Mouse (Mus musculus) embryonic facial prominence, embryonic 15.5 days (tissue): ENCODE data around the gene Cyp1a2. TPM values are rescaled to one million over a fixed set of nuclear protein-coding genes. Genes with fewer than 3 reads are reported as not detected.

ENCODE experiments used
- ATAC-seq: fragments of 200-750 bp; cut with Nextera tagmentation; 2 replicates; pipeline ENCODE4 v1.8.0; 2017; ENCODE audit warnings: low read depth, moderate TSS enrichment; ENCODE audit not compliant: insufficient number of reproducible peaks, low FRiP score, low TSS enrichment
- H3K27ac ChIP-seq: fragments of 300-500 bp; sonication (generic); replicated peaks from 2 replicates; pipeline ENCODE4 v1.5.1; 2015; ENCODE audit warnings: mild to moderate bottlenecking, inconsistent platforms
- H3K27me3 ChIP-seq: fragments of 300-500 bp; sonication (generic); 2 replicates; pipeline ENCODE4 v1.6.1; 2015; ENCODE audit warnings: inconsistent platforms
- H3K36me3 ChIP-seq: fragments of 300-500 bp; sonication (generic); 2 replicates; pipeline ENCODE4 v1.6.1; 2015; ENCODE audit warnings: mild to moderate bottlenecking, inconsistent platforms
- H3K4me1 ChIP-seq: fragments of 300-500 bp; sonication (generic); 2 replicates; pipeline ENCODE4 v1.6.1; 2015; ENCODE audit warnings: inconsistent platforms
- H3K4me2 ChIP-seq: fragments of 300-500 bp; sonication (generic); replicated peaks from 2 replicates; pipeline ENCODE4 v1.6.1; 2015; ENCODE audit warnings: mild to moderate bottlenecking, inconsistent platforms
- H3K4me3 ChIP-seq: fragments of 300-500 bp; sonication (generic); replicated peaks from 2 replicates; pipeline ENCODE4 v1.5.1; 2015; ENCODE audit warnings: mild to moderate bottlenecking, inconsistent platforms
- H3K9ac ChIP-seq: fragments of 300-500 bp; sonication (generic); 2 replicates; pipeline ENCODE4 v1.6.1; 2015; ENCODE audit warnings: inconsistent platforms
- H3K9me3 ChIP-seq: fragments of 300-500 bp; sonication (generic); replicated peaks from 2 replicates; pipeline ENCODE4 v1.6.1; 2016; ENCODE audit warnings: inconsistent platforms
- WGBS: fragments of 180-500 bp; shearing (Covaris S2); methylation state at CpG from one replicate; pipeline ENCODE4 v1.1.7; 2015; 5-methylcytosine and 5-hydroxymethylcytosine counted together
- polyA plus RNA-seq: library from polyadenylated mRNA; unstranded; fragments of >200 nt; fragmentation: Nextera tagmentation; extraction: Ambion mirVana; gene quantifications from 2 replicates; pipeline ENCODE4 v1.2.1, GENCODE M21; 2015

The Cyp1a2 gene
- polyA plus RNA-seq, 1 experiment from 2014 or later = not detected

GRCm38 (mm10) chr9:57706496-57706895 lies 23.0 kb upstream of the Cyp1a2 start:
- no peaks in the 10 kb centered on the region for H3K27me3 ChIP-seq
- H3K27ac ChIP-seq = no peak overlapping the region
- H3K9me3 ChIP-seq = no peaks in the 10 kb centered on the region
- ATAC-seq = no peak
- peaks cover 3% of the 10 kb centered on the region for H3K4me1 ChIP-seq
- no peak overlapping the region for H3K4me3 ChIP-seq
- H3K36me3 ChIP-seq = no peaks in the 10 kb centered on the region
- 73% methylated on average over 3 of the region's 3 CpGs for WGBS
- no peak overlapping the region for H3K4me2 ChIP-seq
- no peak overlapping the region for H3K9ac ChIP-seq

DNA sequence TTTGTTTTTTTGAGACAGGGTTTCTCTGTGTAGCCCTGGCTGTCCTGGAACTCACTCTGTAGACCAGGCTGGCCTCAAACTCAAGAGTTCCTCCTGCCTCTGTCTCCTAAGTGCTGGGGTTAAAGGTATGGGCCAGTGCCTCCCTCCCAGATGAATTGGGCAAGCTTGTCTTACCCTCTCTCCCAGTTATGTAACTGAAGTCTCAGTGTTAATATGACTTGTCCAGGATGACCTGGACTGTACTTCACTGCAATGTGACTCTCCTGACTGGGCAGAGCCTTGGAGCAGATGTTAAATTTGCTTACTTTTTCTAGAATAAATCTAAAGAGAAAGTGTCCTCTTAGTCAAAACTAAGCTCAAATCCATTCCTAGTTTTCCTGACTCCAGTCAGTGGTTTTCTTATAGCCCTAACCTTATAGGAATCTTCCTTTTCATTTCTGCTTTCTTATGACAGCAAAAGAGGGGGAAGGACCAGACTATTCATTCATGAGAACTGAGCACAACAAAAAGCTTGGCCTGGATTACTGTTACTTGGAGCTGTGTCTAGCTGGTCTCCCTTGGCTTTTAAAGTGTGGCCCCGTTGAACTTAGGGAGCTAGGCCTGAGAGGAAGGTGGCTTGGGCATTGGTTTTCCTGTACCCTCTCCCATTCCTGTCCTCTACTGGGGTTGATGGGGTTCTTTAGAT lies 15.1 kb upstream of the Cyp1a2 start:
- H3K9me3 ChIP-seq = no peaks in the 10 kb centered on the region
- H3K4me1 ChIP-seq = peaks cover 14% of the 10 kb centered on the region
- H3K27ac ChIP-seq = no peak overlapping the region
- peaks cover 40% of the 10 kb centered on the region for H3K27me3 ChIP-seq
- no peaks in the 10 kb centered on the region for H3K36me3 ChIP-seq
- no peak overlapping the region for H3K4me3 ChIP-seq
- no peak for ATAC-seq
- 67% methylated on average over 1 of the region's 1 CpGs for WGBS
- H3K9ac ChIP-seq = no peak overlapping the region
- H3K4me2 ChIP-seq = no peak overlapping the region

GRCm38 (mm10) chr9:57697380-57697779 lies 13.9 kb upstream of the Cyp1a2 start:
- WGBS = 19% methylated on average over 4 of the region's 4 CpGs
- Histone ChIP-seq H3K4me1 (peaks cover 14% of the 10 kb centered on the region), H3K4me3 (no peak overlapping the region), H3K36me3 (no peaks in the 10 kb centered on the region), H3K9me3 (no peaks in the 10 kb centered on the region), H3K4me2 (no peak overlapping the region), H3K9ac (no peak overlapping the region), H3K27me3 (peaks cover 44% of the 10 kb centered on the region), H3K27ac (no peak overlapping the region)
- peak; percentile 65 for ATAC-seq

GRCm38 (mm10) chr9:57696380-57697285 lies 13.1 kb upstream of the Cyp1a2 start:
- under 1% methylated on average over 42 of the region's 42 CpGs for WGBS
- H3K4me1 ChIP-seq = peaks cover 14% of the 10 kb centered on the region
- 0 out of 2 replicates have a peak, but pooled peaks have one; percentile 60 for ATAC-seq
- peak overlapping the region; percentile 79 for H3K4me2 ChIP-seq
- peak overlapping the region; percentile 42 for H3K4me3 ChIP-seq
- no peaks in the 10 kb centered on the region for H3K9me3 ChIP-seq
- peaks cover 44% of the 10 kb centered on the region for H3K27me3 ChIP-seq
- H3K36me3 ChIP-seq = no peaks in the 10 kb centered on the region
- H3K27ac ChIP-seq = no peak overlapping the region
- peak overlapping the region; percentile 18; the same call in 1 of the 2 replicates for H3K9ac ChIP-seq

- 84% methylated on average over 2 of the region's 2 CpGs for WGBS
- Histone ChIP-seq H3K36me3 (no peaks in the 10 kb centered on the region), H3K4me2 (no peak overlapping the region), H3K27me3 (peaks cover 44% of the 10 kb centered on the region), H3K4me1 (peaks cover 14% of the 10 kb centered on the region), H3K9ac (no peak overlapping the region), H3K27ac (no peak overlapping the region), H3K4me3 (no peak overlapping the region), H3K9me3 (no peaks in the 10 kb centered on the region)
- ATAC-seq = no peak
Measured at GRCm38 (mm10) chr9:57694108-57694507, 10.6 kb upstream of the Cyp1a2 start.

- Histone ChIP-seq H3K27me3 (0 out of 2 replicates have a peak, but pooled peaks cover 4% of the 10 kb centered on the region), H3K27ac (no peak overlapping the region), H3K4me2 (no peak overlapping the region), H3K9ac (no peak overlapping the region), H3K9me3 (no peaks in the 10 kb centered on the region), H3K4me1 (no peaks in the 10 kb centered on the region), H3K36me3 (no peaks in the 10 kb centered on the region), H3K4me3 (no peak overlapping the region)
- 72% methylated on average over 2 of the region's 2 CpGs for WGBS
- ATAC-seq = no peak
Measured at GRCm38 (mm10) chr9:57688606-57689005, 5.1 kb upstream of the Cyp1a2 start.

- Histone ChIP-seq H3K36me3 (no peaks in the 10 kb centered on the region), H3K4me3 (no peak overlapping the region), H3K27ac (no peak overlapping the region), H3K9ac (no peak overlapping the region), H3K9me3 (no peaks in the 10 kb centered on the region), H3K4me2 (no peak overlapping the region), H3K4me1 (no peaks in the 10 kb centered on the region), H3K27me3 (0 out of 2 replicates have a peak, but pooled peaks cover 3% of the 10 kb centered on the region)
- no peak for ATAC-seq
- WGBS = 47% methylated on average over 2 of the region's 2 CpGs
Measured at GRCm38 (mm10) chr9:57688158-57688557, 4.7 kb upstream of the Cyp1a2 start.

DNA sequence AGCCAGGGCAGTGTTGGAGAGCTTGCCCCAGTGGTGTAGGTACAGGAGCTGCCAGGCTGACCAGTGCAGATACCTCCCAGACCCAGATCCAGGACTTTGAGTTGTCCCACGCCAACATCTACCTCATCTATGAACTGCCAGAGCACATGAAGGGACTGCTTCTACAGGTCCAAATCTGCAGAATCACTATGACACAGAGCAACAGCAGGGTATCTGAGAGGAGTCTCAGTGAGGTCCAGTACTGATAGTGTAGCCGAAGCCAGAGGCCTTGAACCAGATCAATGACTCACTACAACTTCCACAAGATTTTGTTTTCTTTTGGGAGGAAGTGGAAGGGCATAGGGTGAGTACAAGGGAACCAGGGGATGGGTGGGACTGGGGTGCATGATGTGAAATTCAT lies 4.2 kb upstream of the Cyp1a2 start, which contains the start of gene Cyp1a1:
TSS of gene Cyp1a1 (plus strand) at position 178 of the 400 bp plus-strand sequence.
- no peak within 1 kb of the TSS for H3K9ac ChIP-seq
- H3K27ac ChIP-seq = no peak within 1 kb of the TSS
- H3K4me2 ChIP-seq = no peak within 1 kb of the TSS
- H3K4me3 ChIP-seq = no peak within 1 kb of the TSS
- no peaks in the 10 kb centered on the region for H3K9me3 ChIP-seq
- no peak for ATAC-seq
- H3K4me1 ChIP-seq = no peaks in the 10 kb centered on the region
- no peaks in the 10 kb centered on the region for H3K36me3 ChIP-seq
- H3K27me3 ChIP-seq = 0 out of 2 replicates have a peak, but pooled peaks cover under 1% of the 10 kb centered on the region
- 83% methylated on average over 2 of the region's 2 CpGs for WGBS

GRCm38 (mm10) chr9:57686011-57686410 lies 2.5 kb upstream of the Cyp1a2 start:
- ATAC-seq = no peak

GRCm38 (mm10) chr9:57681411-57681810 lies 2.1 kb downstream of the Cyp1a2 start:
- Histone ChIP-seq H3K9me3 (no peaks in the 10 kb centered on the region), H3K9ac (no peak overlapping the region), H3K4me2 (no peak overlapping the region), H3K27ac (no peak overlapping the region), H3K4me3 (no peak overlapping the region), H3K4me1 (no peaks in the 10 kb centered on the region), H3K36me3 (no peaks in the 10 kb centered on the region), H3K27me3 (no peaks in the 10 kb centered on the region)
- 78% methylated on average over 10 of the region's 10 CpGs for WGBS
- ATAC-seq = no peak

More at GRCm38 (mm10) chr9:57686011-57686410, 2.5 kb upstream of the Cyp1a2 start:
- Histone ChIP-seq H3K4me2 (no peak overlapping the region), H3K4me1 (no peaks in the 10 kb centered on the region), H3K27me3 (no peaks in the 10 kb centered on the region), H3K36me3 (no peaks in the 10 kb centered on the region), H3K4me3 (no peak overlapping the region), H3K27ac (no peak overlapping the region), H3K9ac (no peak overlapping the region), H3K9me3 (no peaks in the 10 kb centered on the region)
- WGBS = 83% methylated on average over 5 of the region's 5 CpGs

DNA sequence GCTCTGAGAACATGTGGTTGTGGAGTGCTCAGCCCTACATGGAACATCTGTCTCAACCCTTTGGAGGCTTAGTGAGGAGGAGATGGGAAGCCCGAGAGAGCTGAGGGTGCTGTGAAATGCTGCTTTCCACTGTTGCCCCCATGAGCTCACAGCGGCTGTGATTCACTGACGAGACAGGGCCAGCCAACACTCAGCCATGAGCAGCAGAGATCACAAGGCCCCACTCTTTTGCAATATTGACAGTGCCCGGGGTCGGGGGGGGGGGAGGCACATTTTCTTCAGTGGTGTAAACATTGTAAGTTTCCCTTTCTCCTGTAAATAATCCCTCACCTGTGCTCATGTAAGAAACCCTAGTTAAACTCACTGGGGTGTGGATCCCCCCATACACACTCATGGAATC lies 12.0 kb downstream of the Cyp1a2 start:
- WGBS = 80% methylated on average over 5 of the region's 5 CpGs
- Histone ChIP-seq H3K27ac (no peak overlapping the region), H3K9me3 (no peaks in the 10 kb centered on the region), H3K27me3 (no peaks in the 10 kb centered on the region), H3K9ac (no peak overlapping the region), H3K4me2 (no peak overlapping the region), H3K4me3 (no peak overlapping the region), H3K4me1 (no peaks in the 10 kb centered on the region), H3K36me3 (no peaks in the 10 kb centered on the region)
- no peak for ATAC-seq
